Mouse (Mus musculus): ENCODE results near the gene Sipa1l1.
A peak's percentile ranks its signal among the peaks of the same experiment; 100 is the strongest.

Sipa1l1 gene

GRCm38 (mm10) chr12:82382932-82383331 lies 213.8 kb downstream of the Sipa1l1 start:
- no peak for DNase-seq (ENCODE audit: low read depth, low spot score)

GRCm38 (mm10) chr12:82384719-82385118 lies 215.6 kb downstream of the Sipa1l1 start:
- DNase-seq (ENCODE audit: low read depth, low spot score) = no peak

DNA sequence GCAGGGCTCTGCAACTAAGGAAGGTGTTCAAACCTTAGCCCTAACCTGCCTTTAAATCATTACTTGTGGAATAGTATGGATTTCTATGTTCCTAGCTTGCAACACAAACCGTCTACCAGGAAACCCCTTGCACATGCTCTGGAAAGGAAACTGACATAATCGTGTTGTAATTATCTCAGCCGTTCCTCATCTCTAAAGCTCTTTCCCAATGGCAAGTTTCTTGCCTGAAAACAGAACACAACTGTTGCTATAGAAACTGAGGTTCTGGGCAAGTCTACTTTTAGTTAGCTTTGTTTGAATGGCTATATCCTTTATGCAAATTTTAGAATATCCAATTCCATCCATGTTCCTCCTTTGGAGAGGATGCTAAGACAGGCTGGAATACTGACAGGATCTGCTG lies 217.9 kb downstream of the Sipa1l1 start:
- no peak for DNase-seq (ENCODE audit: low read depth, low spot score)

- peak; percentile 89 for DNase-seq (ENCODE audit: low read depth, low spot score)
These were observed 218.5 kb downstream of the Sipa1l1 start for GRCm38 (mm10) chr12:82387647-82388046.

- DNase-seq (ENCODE audit: low read depth, low spot score) = no peak
These were observed 219.0 kb downstream of the Sipa1l1 start for GRCm38 (mm10) chr12:82388144-82388543.

DNA sequence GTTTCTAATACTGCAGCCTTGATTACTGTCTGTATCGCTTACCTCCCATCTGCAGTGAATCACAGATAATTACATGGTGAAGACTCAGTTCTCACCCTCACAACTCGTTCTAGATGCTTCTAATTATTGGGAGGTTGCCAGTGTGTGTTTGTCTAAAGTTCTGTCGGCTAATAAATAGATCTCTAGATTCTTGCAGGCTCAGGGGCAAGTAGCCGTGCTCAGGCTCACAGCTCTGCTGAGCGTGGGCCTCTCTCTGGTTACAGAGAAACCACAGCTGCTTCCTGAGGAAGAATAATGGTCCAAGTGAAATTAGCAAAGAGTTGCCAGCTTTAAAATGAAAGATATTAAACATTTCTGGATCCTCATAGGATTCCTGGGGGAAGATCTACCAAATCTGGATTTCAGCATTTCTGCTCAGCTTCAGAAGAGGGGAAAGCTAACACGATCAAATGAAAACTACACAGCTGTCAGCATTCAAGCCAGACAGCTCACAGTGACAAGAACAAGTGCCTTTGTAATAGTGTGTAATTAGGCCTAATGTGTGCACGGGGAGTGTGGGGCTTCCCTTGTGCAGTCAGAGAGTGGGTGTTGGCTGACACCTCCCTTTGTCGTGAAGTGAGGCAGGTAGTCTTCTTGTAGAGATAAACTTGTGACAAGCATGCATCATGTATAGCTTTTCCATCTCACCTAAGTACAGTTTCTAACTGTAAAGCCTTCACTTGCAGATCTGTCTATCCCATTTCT lies 225.2 kb downstream of the Sipa1l1 start:
- DNase-seq (ENCODE audit: low read depth, low spot score) = no peak

DNA sequence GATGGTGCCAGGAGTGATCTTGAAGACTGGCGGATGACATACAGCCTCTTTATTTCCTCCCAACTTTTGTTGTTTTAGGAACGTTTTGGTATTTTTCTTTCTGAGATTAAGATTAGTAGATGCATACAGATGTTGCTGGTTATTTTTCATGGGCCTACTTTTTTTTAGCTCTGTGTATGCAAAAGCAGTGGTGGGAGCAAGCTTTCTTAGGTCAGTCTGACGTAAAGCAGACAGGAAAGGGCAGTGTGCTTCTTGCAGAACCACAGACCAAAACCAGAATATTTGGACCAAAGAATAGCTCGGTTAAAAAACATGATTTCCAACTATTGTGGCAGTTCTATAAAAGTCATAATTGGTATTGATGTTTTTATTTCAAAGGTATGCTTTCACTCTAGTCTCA lies 226.1 kb downstream of the Sipa1l1 start:
- no peak for DNase-seq (ENCODE audit: low read depth, low spot score)

DNA sequence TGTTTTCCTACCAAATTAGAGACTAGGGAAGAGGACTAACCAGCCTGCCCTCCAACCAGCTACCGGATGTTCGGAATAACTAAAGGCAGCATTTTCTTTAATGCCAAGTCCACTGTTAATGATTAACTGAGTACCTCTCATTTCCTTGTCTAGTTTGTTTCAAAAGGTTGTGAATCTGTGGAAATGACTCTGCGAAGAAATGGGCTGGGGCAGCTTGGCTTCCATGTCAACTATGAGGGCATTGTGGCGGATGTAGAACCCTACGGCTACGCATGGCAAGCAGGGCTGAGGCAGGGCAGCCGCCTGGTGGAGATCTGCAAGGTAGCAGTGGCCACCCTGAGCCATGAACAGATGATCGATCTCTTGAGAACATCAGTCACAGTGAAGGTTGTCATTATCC lies 228.1 kb downstream of the Sipa1l1 start:
- DNase-seq (ENCODE audit: low read depth, low spot score) = no peak

DNA sequence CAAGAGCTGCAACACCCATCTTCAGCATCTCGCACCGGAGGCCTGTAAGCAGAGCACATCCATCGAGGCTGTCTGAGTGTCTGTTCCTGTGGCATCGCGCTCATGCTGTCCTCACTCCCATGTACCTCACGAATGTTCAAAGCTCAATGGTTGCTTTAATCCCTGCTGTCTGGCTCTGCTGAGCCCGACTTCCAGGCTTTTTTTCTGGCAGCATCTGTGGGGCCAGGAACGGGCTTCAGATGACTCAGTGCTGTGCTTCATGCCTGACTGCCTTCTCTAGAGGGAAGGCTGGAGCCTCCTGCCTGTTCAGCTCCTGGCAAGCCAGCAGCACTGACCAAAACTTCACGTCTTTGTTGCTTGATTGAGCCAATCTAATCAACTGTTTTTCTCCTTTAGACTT lies 228.6 kb downstream of the Sipa1l1 start:
- DNase-seq (ENCODE audit: low read depth, low spot score) = no peak

- no peak for DNase-seq (ENCODE audit: low read depth, low spot score)
These were observed 229.8 kb downstream of the Sipa1l1 start for GRCm38 (mm10) chr12:82398926-82399325.

GRCm38 (mm10) chr12:82399971-82400720 lies 231.0 kb downstream of the Sipa1l1 start:
- peak; percentile 74 for DNase-seq (ENCODE audit: low read depth, low spot score)

- DNase-seq (ENCODE audit: low read depth, low spot score) = no peak
These were observed 231.7 kb downstream of the Sipa1l1 start for GRCm38 (mm10) chr12:82400783-82401182.

DNA sequence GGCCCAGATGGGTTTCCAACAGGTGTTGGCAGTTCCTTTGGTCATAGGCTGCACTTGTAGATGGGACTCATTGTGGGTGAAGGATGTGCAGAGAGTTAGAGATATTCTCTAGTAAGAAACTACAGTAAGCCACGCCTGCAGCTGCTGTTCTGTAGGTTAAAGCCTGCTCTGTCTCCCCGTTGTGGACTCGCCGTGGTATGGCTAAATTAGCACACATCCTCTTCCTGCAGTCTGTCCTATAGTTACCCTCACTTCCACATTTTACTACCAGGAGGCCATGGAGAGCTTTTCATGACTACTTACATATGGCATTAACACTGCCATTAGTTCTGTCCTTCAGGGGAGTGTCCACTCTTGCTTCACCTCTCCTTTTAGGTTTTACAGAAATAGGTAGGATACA lies 232.3 kb downstream of the Sipa1l1 start:
- DNase-seq (ENCODE audit: low read depth, low spot score) = no peak

GRCm38 (mm10) chr12:82402635-82403034 lies 233.5 kb downstream of the Sipa1l1 start:
- no peak for DNase-seq (ENCODE audit: low read depth, low spot score)

- DNase-seq (ENCODE audit: low read depth, low spot score) = no peak
These were observed 238.6 kb downstream of the Sipa1l1 start for GRCm38 (mm10) chr12:82407531-82408255.

- no peak for DNase-seq (ENCODE audit: low read depth, low spot score)
These were observed 239.4 kb downstream of the Sipa1l1 start for GRCm38 (mm10) chr12:82408486-82408885.

GRCm38 (mm10) chr12:82409686-82410472 lies 240.8 kb downstream of the Sipa1l1 start:
- DNase-seq (ENCODE audit: low read depth, low spot score) = no peak

DNA sequence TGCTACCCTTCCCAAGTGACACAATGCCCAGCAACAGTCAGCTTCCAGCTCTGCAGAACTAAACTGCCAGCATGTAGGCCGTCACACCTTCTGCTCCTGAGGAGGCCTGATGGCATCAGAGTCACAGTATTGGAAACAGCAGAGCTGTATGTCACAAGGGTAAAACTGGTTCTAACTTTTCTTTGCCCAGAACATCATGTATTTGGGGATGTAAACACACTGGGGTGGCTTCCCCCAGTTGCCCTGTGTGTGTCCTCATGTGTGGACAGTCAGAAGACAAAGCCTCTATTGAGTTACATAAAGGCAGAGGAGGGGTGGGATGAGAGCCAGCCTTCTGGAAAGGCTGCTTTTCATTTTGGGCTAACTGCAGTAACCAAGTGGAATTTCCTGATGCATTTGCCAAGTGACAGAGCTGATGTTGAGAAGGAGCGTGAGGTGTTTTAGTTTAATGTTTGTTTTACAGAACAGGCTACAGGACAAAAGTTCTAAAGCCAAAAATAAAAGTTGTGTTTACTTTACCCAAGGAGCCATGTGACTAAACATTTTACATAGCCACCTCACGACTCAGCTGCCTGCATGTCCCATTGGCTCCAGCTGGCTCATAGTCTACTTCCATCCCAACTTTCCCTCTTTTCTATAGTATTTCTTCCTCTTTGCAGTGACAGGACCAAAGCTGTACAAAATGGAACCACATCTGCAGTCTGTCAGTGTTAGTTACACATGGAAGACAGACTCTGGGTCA lies 243.3 kb downstream of the Sipa1l1 start:
- DNase-seq (ENCODE audit: low read depth, low spot score) = peak; percentile 76

DNA sequence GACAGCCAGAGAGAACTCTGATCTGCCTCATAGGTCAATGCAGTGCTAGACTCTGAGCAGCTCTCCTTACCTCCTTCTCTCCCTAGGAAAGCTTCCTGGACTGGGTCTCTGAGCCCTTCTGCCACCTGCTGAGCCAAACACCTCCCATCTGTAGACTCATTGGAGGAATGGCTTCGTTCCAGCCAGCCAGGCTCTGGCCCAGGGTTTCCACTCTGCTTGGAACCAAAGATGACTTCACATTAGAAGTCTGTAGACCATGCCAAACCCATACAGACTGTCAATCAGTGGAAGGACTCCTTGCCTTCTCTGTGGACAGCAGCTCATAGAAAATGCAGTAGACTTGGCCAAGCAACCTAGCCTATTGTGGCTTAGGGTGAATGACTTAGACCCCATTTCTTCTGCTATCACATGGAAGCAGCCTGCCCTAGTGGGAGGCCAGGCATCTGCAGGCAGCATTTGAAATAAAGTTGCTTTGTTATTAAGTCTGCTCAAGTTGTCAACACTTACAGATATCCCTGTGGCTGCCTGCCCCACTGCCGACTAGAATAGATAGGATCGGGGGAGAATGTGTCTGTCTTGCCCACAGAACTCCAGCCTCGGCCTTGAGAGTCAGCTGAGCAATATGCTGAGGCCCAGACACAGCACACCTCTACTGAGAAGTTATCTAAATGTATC lies 246.7 kb downstream of the Sipa1l1 start:
- DNase-seq (ENCODE audit: low read depth, low spot score) = no peak

GRCm38 (mm10) chr12:82419027-82419426 lies 249.9 kb downstream of the Sipa1l1 start:
- DNase-seq (ENCODE audit: low read depth, low spot score) = no peak
